Mouse (Mus musculus) urinary bladder, postnatal 36 days (tissue): ENCODE measurements around the gene Clstn3.
"Not testable (repeated sequence)": the region's sequence is repeated elsewhere in the genome, so short reads cannot be mapped to it uniquely, and the experiment has no call there.

Experiments
- DNase-seq, 2 experiments: peaks; one replicate each; pipeline ENCODE4 v3.0.0; 2022; ENCODE audit warnings: low spot score in 2 of 2, mixed read lengths in 1 of 2

The Clstn3 gene

DNA sequence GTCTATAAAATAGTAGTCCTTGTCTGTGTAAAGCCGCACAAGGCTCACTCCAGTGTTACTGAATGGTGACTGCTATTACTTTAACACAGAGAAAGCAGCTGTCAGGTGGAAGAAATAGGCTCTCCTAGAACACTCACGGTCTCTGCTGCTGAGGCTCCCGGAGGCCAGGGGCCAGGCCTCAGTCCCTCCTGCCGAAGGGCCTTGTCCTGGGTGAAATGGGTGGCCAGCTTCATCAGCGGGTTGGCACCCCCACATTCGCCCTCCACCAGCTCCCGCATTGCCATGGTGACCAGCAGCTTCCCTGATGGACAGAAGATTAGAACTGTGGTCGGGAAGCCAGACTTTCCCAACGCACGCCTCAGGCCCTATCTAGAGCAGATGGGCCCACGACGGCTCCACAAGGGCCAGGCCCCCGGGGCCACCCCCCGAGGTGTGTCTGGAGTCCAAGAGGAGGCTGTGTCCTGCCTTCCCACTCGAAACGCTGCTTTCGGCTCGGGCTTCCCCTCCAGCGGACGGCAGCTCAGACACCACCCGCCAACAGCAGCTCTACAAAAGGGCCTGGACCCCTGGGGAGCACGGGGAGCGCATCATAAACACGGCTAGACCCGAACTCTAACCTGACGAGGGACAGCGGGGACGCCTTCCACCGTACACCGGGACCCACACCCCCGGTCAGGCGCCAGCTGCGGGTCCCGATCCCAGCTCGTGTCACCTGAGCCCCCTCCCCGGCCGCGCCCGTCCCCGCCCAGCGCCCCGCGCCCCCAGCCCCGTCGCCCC, 50.3 kb downstream of the Clstn3 start:
- DNase-seq = peak; percentile 34 to 39

GRCm38 (mm10) chr6:124413770-124414149, 50.8 kb downstream of the Clstn3 start:
- DNase-seq = no peak

- no peak for DNase-seq
Measured at GRCm38 (mm10) chr6:124408355-124408754, 56.2 kb downstream of the Clstn3 start.

DNA sequence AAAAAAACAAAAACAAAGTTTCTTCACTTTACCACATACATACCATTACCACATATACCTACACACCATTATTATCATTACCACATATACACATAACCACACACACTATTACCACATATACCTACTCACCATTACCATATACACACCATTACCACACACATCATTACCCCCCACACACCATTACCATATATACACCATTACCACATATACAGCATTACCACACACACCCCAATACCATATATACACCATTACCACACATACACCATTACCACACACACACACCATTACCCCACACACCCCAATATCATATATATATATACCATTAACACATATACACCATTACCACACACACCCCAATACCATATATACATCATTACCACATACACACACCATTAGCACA, 57.4 kb downstream of the Clstn3 start:
- DNase-seq = no peak

DNA sequence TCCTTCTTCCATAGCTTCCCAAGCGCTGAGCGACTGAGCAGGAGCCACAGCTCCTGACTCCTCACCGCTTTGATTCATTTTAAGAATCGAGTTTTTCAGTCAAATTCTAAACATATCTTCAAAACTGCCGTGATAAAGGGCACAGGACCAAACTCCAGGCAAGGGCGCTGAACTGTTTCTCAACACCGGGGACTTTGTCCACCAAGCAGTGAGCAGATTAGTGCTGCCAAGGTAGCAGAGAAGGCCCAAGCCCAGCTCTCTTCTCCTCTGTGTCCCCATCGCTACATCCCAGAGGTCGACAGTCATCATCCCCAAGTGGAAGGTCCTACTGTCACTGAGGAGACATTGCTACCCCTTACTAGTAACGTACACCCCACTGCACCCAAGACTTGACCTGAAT, 58.3 kb downstream of the Clstn3 start:
- no peak for DNase-seq

DNA sequence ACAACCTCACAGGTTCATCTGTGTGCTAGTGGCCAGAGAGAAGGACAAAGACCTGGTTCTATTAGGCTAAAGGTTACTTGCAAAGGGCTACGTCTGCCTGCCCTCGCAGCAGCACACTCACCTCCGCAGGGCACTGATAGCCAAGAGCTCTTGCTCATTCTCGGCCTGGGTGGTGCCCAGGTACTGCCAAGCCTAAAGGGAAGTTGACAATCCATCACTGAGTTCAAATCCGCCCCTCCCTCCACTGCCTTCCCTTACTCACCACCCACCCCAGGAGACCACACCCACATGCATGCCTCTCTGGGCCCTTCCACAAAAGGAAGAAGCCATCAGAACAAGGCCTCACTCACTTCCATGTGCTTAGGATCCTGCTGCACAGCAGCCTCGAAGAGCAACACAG, 64.9 kb downstream of the Clstn3 start:
- no peak for DNase-seq

GRCm38 (mm10) chr6:124394991-124395390, 69.6 kb downstream of the Clstn3 start:
- not testable (repeated sequence) for DNase-seq
